Mouse (Mus musculus) bone marrow macrophage, adult 2 months (primary cell): Measurements from ENCODE around the gene Krtap26-1.

ENCODE experiments used
- CTCF ChIP-seq: IDR thresholded peaks from 2 replicates; pipeline ENCODE4 v1.5.1; 2012; ENCODE audit warnings: low read depth, mild to moderate bottlenecking, low read length, moderate library complexity
- POLR2A ChIP-seq: IDR thresholded peaks from 2 replicates; pipeline ENCODE4 v1.6.1; 2012; ENCODE audit warnings: mild to moderate bottlenecking, low read depth, low read length, borderline replicate concordance

GRCm38 (mm10) chr16:88657426-88657825 is 9.8 kb upstream of the Krtap26-1 start:
- TF ChIP-seq POLR2A (no peak), CTCF (no peak)
